Mouse (Mus musculus) cerebellum, adult 8-10 months (tissue): ENCODE data around the gene Vwa5b1.

Source experiments
- DNase-seq: peaks from one replicate; pipeline ENCODE4 v3.0.0; 2022

The Vwa5b1 gene

GRCm38 (mm10) chr4:138574800-138575606 lies 60.7 kb downstream of the Vwa5b1 start:
- DNase-seq = no peak

- DNase-seq = no peak
Measured at GRCm38 (mm10) chr4:138569928-138570327, 65.8 kb downstream of the Vwa5b1 start.

GRCm38 (mm10) chr4:138568275-138568674 lies 67.4 kb downstream of the Vwa5b1 start:
- DNase-seq = no peak

GRCm38 (mm10) chr4:138561986-138562385 lies 73.7 kb downstream of the Vwa5b1 start:
- peak; percentile 78 for DNase-seq

GRCm38 (mm10) chr4:138555531-138555930 lies 80.2 kb downstream of the Vwa5b1 start:
- DNase-seq = no peak

- no peak for DNase-seq
Measured at GRCm38 (mm10) chr4:138554934-138555333, 80.8 kb downstream of the Vwa5b1 start.

GRCm38 (mm10) chr4:138554302-138554701 lies 81.4 kb downstream of the Vwa5b1 start:
- no peak for DNase-seq

GRCm38 (mm10) chr4:138553516-138553933 lies 82.2 kb downstream of the Vwa5b1 start:
- DNase-seq = no peak

- DNase-seq = no peak
Measured at GRCm38 (mm10) chr4:138553116-138553515, 82.6 kb downstream of the Vwa5b1 start.

GRCm38 (mm10) chr4:138551601-138552000 lies 84.1 kb downstream of the Vwa5b1 start:
- DNase-seq = no peak

GRCm38 (mm10) chr4:138550557-138550956 lies 85.1 kb downstream of the Vwa5b1 start:
- DNase-seq = no peak

GRCm38 (mm10) chr4:138548960-138549359 lies 86.7 kb downstream of the Vwa5b1 start:
- no peak for DNase-seq

- no peak for DNase-seq
Measured at GRCm38 (mm10) chr4:138548124-138548561, 87.5 kb downstream of the Vwa5b1 start.

GRCm38 (mm10) chr4:138547556-138547955 lies 88.1 kb downstream of the Vwa5b1 start:
- no peak for DNase-seq

- DNase-seq = no peak
Measured at GRCm38 (mm10) chr4:138547041-138547440, 88.6 kb downstream of the Vwa5b1 start.

GRCm38 (mm10) chr4:138546241-138546640 lies 89.4 kb downstream of the Vwa5b1 start:
- no peak for DNase-seq

- no peak for DNase-seq
Measured at GRCm38 (mm10) chr4:138543177-138543576, 92.5 kb downstream of the Vwa5b1 start.

GRCm38 (mm10) chr4:138538084-138538449 lies 97.6 kb downstream of the Vwa5b1 start:
- DNase-seq = no peak

- DNase-seq = peak; percentile 52
Measured at GRCm38 (mm10) chr4:138537210-138538083, 98.2 kb downstream of the Vwa5b1 start.

- DNase-seq = no peak
Measured at GRCm38 (mm10) chr4:138535610-138536009, 100.1 kb downstream of the Vwa5b1 start.

- no peak for DNase-seq
Measured at GRCm38 (mm10) chr4:138533877-138534276, 101.8 kb downstream of the Vwa5b1 start.

- DNase-seq = no peak
Measured at GRCm38 (mm10) chr4:138531761-138532160, 103.9 kb downstream of the Vwa5b1 start.

- no peak for DNase-seq
Measured at GRCm38 (mm10) chr4:138530011-138530410, 105.7 kb downstream of the Vwa5b1 start.

- DNase-seq = no peak
Measured at GRCm38 (mm10) chr4:138525684-138526083, 110.0 kb downstream of the Vwa5b1 start.
